Mouse (Mus musculus): ENCODE results near the gene Grasp. TPM values are rescaled to one million over a fixed set of nuclear protein-coding genes. Genes with fewer than 3 reads are reported as not detected.

Gene Grasp
- polyA plus RNA-seq, 2 experiments = 7.5 to 20.5 TPM

DNA sequence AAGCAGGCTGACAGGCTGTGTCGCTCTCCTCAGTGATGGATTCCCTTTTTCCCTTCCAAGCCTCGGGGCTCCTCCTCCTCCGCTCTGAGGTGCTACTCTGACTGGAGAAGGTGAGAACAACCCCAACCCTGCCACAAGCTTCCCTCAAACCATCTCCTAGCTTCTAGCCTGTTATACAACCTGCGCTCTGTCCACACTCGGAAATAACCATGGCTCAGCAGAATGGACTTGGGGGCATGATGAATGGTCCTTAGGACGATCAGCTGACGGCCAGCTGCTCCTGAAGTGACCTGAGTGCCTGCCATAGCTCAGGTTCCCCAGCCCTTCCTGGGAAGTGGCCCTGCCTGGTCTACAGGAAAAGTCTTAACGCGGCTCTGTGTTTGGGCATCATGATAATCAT is 17.9 kb downstream of the Grasp start:
- Histone ChIP-seq H3K4me1 (ENCODE audit: control insufficient read depth, insufficient read depth, low read length) (peaks cover 13% of the 10 kb centered on the region), H3K9me3 (ENCODE audit: control insufficient read depth, low read length) (no peaks in the 10 kb centered on the region), H3K27ac (replicated peaks; ENCODE audit: low read depth, low read length) (no peak overlapping the region), H3K27me3 (ENCODE audit: control insufficient read depth, insufficient read depth, low read length) (no peaks in the 10 kb centered on the region), H3K4me3 (replicated peaks; ENCODE audit: low read length) (no peak overlapping the region), H3K9ac (ENCODE audit: low read depth, low read length, severe bottlenecking) (no peak overlapping the region), H3K4me2 (replicated peaks; ENCODE audit: low read depth, low read length, severe bottlenecking) (no peak overlapping the region), H3K36me3 (ENCODE audit: control insufficient read depth, insufficient read depth, low read length) (no peaks in the 10 kb centered on the region)
- ATAC-seq (ENCODE audit: low FRiP score, low read depth) (no peak), DNase-seq (ENCODE audit: low spot score) (no peak)
- WGBS = 69% methylated on average over 9 of the region's 9 CpGs
- no peak for TF ChIP-seq POLR2A (IDR thresholded peaks at IDR 0.05; ENCODE audit: borderline replicate concordance, extremely low read depth, insufficient read depth, insufficient read length)

DNA sequence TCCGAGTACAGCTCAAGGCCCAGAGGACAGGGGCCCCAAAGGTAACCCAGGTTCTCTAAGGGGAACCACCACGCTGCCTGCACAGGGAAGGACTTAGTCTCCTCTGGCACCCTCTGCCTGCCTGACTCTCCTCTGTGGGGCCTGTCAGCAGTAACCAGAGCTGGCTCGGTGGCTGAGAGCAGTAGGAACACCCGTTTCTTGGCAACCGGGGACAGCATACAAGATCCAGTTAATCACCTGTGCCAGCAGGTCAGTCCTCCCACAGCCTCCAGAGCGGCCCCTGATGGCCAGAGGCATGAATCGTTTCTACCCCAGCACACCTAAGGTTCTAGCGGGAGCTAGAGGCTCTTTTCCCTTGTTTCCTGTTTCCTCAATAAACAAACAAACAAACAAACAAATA is 18.7 kb downstream of the Grasp start:
- Histone ChIP-seq H3K4me3 (replicated peaks; ENCODE audit: low read length) (no peak overlapping the region), H3K9ac (ENCODE audit: low read depth, low read length, severe bottlenecking) (no peak overlapping the region), H3K9me3 (ENCODE audit: control insufficient read depth, low read length) (no peaks in the 10 kb centered on the region), H3K36me3 (ENCODE audit: control insufficient read depth, insufficient read depth, low read length) (no peaks in the 10 kb centered on the region), H3K27me3 (ENCODE audit: control insufficient read depth, insufficient read depth, low read length) (no peaks in the 10 kb centered on the region), H3K27ac (replicated peaks; ENCODE audit: low read depth, low read length) (no peak overlapping the region), H3K4me2 (replicated peaks; ENCODE audit: low read depth, low read length, severe bottlenecking) (no peak overlapping the region), H3K4me1 (ENCODE audit: control insufficient read depth, insufficient read depth, low read length) (peaks cover 19% of the 10 kb centered on the region)
- no peak for DNase-seq (ENCODE audit: low spot score)
- 15% methylated on average over 8 of the region's 8 CpGs for WGBS
- TF ChIP-seq POLR2A (IDR thresholded peaks at IDR 0.05; ENCODE audit: borderline replicate concordance, extremely low read depth, insufficient read depth, insufficient read length) = no peak
- no peak for ATAC-seq (ENCODE audit: low FRiP score, low read depth)

DNA sequence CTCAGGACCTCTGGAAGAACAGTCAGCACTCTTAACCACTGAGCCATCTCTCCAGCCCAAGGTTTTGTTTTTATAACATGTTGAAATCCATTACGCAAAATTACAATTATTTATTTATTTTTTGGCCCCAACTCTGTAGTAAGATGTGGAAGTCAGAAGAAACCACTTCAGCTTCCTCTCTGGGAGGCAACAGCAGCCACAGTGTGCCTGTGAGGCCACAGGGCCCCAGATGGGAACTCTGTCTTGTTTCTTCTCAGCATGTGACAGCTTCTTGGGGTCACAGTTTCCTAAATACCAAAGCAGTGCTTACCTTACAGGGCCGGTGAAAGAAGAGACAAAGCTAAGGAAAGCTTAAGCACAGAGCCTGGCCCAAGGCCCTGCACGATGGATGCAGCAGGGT is 20.0 kb downstream of the Grasp start:
- Histone ChIP-seq H3K27ac (replicated peaks; ENCODE audit: low read depth, low read length) (no peak overlapping the region), H3K4me3 (replicated peaks; ENCODE audit: low read length) (no peak overlapping the region), H3K4me1 (ENCODE audit: control insufficient read depth, insufficient read depth, low read length) (peaks cover 30% of the 10 kb centered on the region), H3K36me3 (ENCODE audit: control insufficient read depth, insufficient read depth, low read length) (no peaks in the 10 kb centered on the region), H3K27me3 (ENCODE audit: control insufficient read depth, insufficient read depth, low read length) (no peaks in the 10 kb centered on the region), H3K4me2 (replicated peaks; ENCODE audit: low read depth, low read length, severe bottlenecking) (no peak overlapping the region), H3K9ac (ENCODE audit: low read depth, low read length, severe bottlenecking) (no peak overlapping the region), H3K9me3 (ENCODE audit: control insufficient read depth, low read length) (no peaks in the 10 kb centered on the region)
- WGBS = 68% methylated on average over 3 of the region's 3 CpGs
- ATAC-seq (ENCODE audit: low FRiP score, low read depth) (no peak), DNase-seq (ENCODE audit: low spot score) (no peak)
- TF ChIP-seq POLR2A (IDR thresholded peaks at IDR 0.05; ENCODE audit: borderline replicate concordance, extremely low read depth, insufficient read depth, insufficient read length) = no peak

DNA sequence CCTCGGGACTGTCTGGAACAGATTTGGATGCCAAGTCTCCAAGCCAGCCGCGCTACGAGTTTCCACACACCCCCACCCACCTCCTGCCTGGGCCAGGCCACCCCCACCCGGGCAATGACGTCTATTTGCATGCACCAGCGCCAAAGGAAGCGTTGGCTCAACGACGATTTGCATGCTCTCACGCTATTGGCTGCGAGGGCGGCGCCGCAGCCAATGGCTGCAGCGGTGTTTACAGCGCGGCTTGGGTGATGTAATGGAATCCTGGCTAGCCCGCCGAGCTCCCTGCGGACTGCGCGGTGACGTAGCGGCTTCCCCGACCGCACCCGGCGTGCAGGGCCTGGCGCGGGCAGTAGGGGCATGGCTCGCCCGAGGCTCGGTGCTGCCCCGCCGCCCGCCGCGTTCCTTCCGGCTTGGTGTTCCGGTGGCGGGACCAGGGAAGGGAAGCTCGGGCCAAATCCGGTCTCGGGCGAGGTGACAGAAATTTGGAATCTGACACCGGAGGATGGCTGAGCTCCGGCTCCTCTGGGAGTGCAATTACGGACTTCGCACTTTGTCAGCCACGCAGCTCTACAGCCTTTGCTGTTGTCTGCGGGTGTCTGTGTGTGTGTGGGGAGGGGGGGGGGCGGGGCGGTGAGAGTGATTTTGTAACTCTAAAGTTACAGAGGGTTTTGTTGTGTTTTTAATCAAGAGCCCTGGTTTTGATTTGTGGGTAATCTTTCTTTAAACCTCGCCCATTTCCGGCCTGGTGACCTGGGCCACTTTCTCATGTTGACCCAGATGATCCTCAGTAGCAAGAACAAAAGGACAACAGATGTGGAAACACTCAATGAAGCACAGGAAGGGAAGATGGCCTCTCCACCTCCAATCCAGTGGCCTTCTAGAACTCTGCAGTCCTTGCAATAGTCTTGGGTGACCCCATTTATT is 22.5 kb downstream of the Grasp start:
- peaks cover 27% of the 10 kb centered on the region for H3K4me1 ChIP-seq (ENCODE audit: control insufficient read depth, insufficient read depth, low read length)
- WGBS = under 1% methylated on average over 55 of the region's 56 CpGs

DNA sequence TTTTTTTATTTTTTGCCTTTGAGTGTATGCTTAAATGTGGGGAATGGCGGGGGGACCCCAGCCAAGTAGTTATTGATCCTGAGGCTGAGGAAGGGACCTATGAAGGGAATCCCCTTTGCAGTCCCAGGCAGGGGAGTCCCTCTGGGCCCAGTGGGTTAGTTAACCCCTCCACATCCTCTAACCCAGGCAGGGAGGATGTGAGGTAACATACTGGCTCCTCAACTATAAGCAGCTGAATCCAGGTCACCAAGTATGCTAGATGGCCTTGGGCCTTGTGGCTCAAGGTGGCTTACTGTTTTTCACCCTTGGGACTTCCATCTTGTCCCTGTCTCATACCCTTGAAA is 23.1 kb downstream of the Grasp start:
- 47% methylated on average over 1 of the region's 1 CpGs for WGBS
- no peak for TF ChIP-seq POLR2A (IDR thresholded peaks at IDR 0.05; ENCODE audit: borderline replicate concordance, extremely low read depth, insufficient read depth, insufficient read length)
- H3K4me3 ChIP-seq (replicated peaks; ENCODE audit: low read length) = peak overlapping the region; percentile 47; the same call in 1 of the 2 replicates
- peak overlapping the region; percentile 63; the same call in 1 of the 2 replicates for H3K4me2 ChIP-seq (replicated peaks; ENCODE audit: low read depth, low read length, severe bottlenecking)
- no peaks in the 10 kb centered on the region for H3K9me3 ChIP-seq (ENCODE audit: control insufficient read depth, low read length)
- peaks cover 27% of the 10 kb centered on the region for H3K4me1 ChIP-seq (ENCODE audit: control insufficient read depth, insufficient read depth, low read length)
- H3K36me3 ChIP-seq (ENCODE audit: control insufficient read depth, insufficient read depth, low read length) = no peaks in the 10 kb centered on the region
- peak overlapping the region; percentile 92 for H3K27ac ChIP-seq (replicated peaks; ENCODE audit: low read depth, low read length)
- no peak for ATAC-seq (ENCODE audit: low FRiP score, low read depth)
- H3K9ac ChIP-seq (ENCODE audit: low read depth, low read length, severe bottlenecking) = 0 out of 2 replicates have a peak overlapping the region, but pooled peaks have one; percentile 64
- no peaks in the 10 kb centered on the region for H3K27me3 ChIP-seq (ENCODE audit: control insufficient read depth, insufficient read depth, low read length)
- no peak for DNase-seq (ENCODE audit: low spot score)

More for the DNA sequence above, 22.5 kb downstream of the Grasp start:
- DNase-seq (ENCODE audit: low spot score) (peak; percentile 99), ATAC-seq (ENCODE audit: low FRiP score, low read depth) (peak; percentile 98)
- peak overlapping the region; percentile 92 for H3K27ac ChIP-seq (replicated peaks; ENCODE audit: low read depth, low read length)
- H3K9ac ChIP-seq (ENCODE audit: low read depth, low read length, severe bottlenecking) = peak overlapping the region; percentile 64
- TF ChIP-seq POLR2A (IDR thresholded peaks at IDR 0.05; ENCODE audit: borderline replicate concordance, extremely low read depth, insufficient read depth, insufficient read length) = peak; percentile 68; the same call in 1 of the 2 replicates
- H3K27me3 ChIP-seq (ENCODE audit: control insufficient read depth, insufficient read depth, low read length) = no peaks in the 10 kb centered on the region
- no peaks in the 10 kb centered on the region for H3K36me3 ChIP-seq (ENCODE audit: control insufficient read depth, insufficient read depth, low read length)
- no peaks in the 10 kb centered on the region for H3K9me3 ChIP-seq (ENCODE audit: control insufficient read depth, low read length)
- peak overlapping the region; percentile 47 for H3K4me3 ChIP-seq (replicated peaks; ENCODE audit: low read length)
- H3K4me2 ChIP-seq (replicated peaks; ENCODE audit: low read depth, low read length, severe bottlenecking) = peak overlapping the region; percentile 63

Measured in limb, embryonic 14.5 days (tissue).